Mouse (Mus musculus) limb, embryonic 10.5 days (tissue): ENCODE results near the gene Foxk2. TPM values are rescaled to one million over a fixed set of nuclear protein-coding genes. Genes with fewer than 3 reads are reported as not detected.
"Not testable (repeated sequence)": the region's sequence is repeated elsewhere in the genome, so short reads cannot be mapped to it uniquely, and the experiment has no call there.

Experiments used
- DNase-seq: peaks from one replicate; pipeline ENCODE4 v3.0.0-alpha.2; 2017; ENCODE audit warnings: low spot score
- H3K27ac ChIP-seq: fragments of 300-500 bp; sonication (generic); 2 replicates; pipeline ENCODE4 v1.5.1; 2016; ENCODE audit warnings: mild to moderate bottlenecking
- H3K27me3 ChIP-seq: fragments of 300-500 bp; sonication (generic); 2 replicates; pipeline ENCODE4 v1.6.1; 2016; ENCODE audit warnings: low read depth, mild to moderate bottlenecking; ENCODE audit not compliant: poor library complexity, severe bottlenecking
- H3K36me3 ChIP-seq: fragments of 300-500 bp; sonication (generic); 2 replicates; pipeline ENCODE4 v1.6.1; 2016; ENCODE audit warnings: mild to moderate bottlenecking, moderate library complexity
- H3K4me1 ChIP-seq: fragments of 300-500 bp; sonication (generic); 2 replicates; pipeline ENCODE4 v1.6.1; 2016
- H3K4me3 ChIP-seq: fragments of 300-500 bp; sonication (generic); 2 replicates; pipeline ENCODE4 v1.5.1; 2016; ENCODE audit warnings: mild to moderate bottlenecking, moderate library complexity
- H3K9me3 ChIP-seq: fragments of 300-500 bp; sonication (generic); replicated peaks from 2 replicates; pipeline ENCODE4 v1.6.1; 2016; ENCODE audit warnings: mild to moderate bottlenecking
- WGBS: fragments of 180-500 bp; shearing (Covaris S2); methylation state at CpG from one replicate; pipeline ENCODE4 v1.1.7; 2016; 5-methylcytosine and 5-hydroxymethylcytosine counted together
- polyA plus RNA-seq: library from polyadenylated mRNA; unstranded; fragments of >200 nt; fragmentation: Nextera tagmentation; extraction: Ambion mirVana; gene quantifications from 2 replicates; pipeline ENCODE4 v1.2.1, GENCODE M21; 2016

Foxk2 gene
- polyA plus RNA-seq, 1 experiment from 2014 or later = 11.0 TPM

- Histone ChIP-seq H3K27ac (no peak overlapping the region), H3K27me3 (no peaks in the 10 kb centered on the region), H3K4me3 (no peak overlapping the region), H3K36me3 (peaks cover 99% of the 10 kb centered on the region), H3K9me3 (no peaks in the 10 kb centered on the region), H3K4me1 (no peaks in the 10 kb centered on the region)
- DNase-seq = no peak
- WGBS = 93% methylated on average over 9 of the region's 9 CpGs
Observed at GRCm38 (mm10) chr11:121300265-121300664, 40.5 kb downstream of the Foxk2 start.

GRCm38 (mm10) chr11:121305371-121305770, 45.6 kb downstream of the Foxk2 start:
- WGBS = 93% methylated on average over 6 of the region's 6 CpGs
- no peaks in the 10 kb centered on the region for H3K9me3 ChIP-seq
- H3K4me3 ChIP-seq = no peak overlapping the region
- H3K4me1 ChIP-seq = no peaks in the 10 kb centered on the region
- H3K27me3 ChIP-seq = no peaks in the 10 kb centered on the region
- H3K36me3 ChIP-seq = peaks cover 100% of the 10 kb centered on the region
- H3K27ac ChIP-seq = no peak overlapping the region
- DNase-seq = no peak

GRCm38 (mm10) chr11:121306608-121307007, 46.8 kb downstream of the Foxk2 start:
- H3K9me3 ChIP-seq = no peaks in the 10 kb centered on the region
- no peak for DNase-seq
- H3K4me1 ChIP-seq = no peaks in the 10 kb centered on the region
- H3K36me3 ChIP-seq = peaks cover 93% of the 10 kb centered on the region
- no peak overlapping the region for H3K4me3 ChIP-seq
- no peak overlapping the region for H3K27ac ChIP-seq
- H3K27me3 ChIP-seq = no peaks in the 10 kb centered on the region
- WGBS = 94% methylated on average over 8 of the region's 8 CpGs

GRCm38 (mm10) chr11:121307712-121308111, 47.9 kb downstream of the Foxk2 start:
- H3K27me3 ChIP-seq, H3K4me1 ChIP-seq, H3K27ac ChIP-seq, H3K9me3 ChIP-seq, H3K4me3 ChIP-seq, DNase-seq: not testable (repeated sequence)
- 94% methylated on average over 6 of the region's 6 CpGs for WGBS
- peaks cover 82% of the 10 kb centered on the region for H3K36me3 ChIP-seq

GRCm38 (mm10) chr11:121326034-121326433, 66.2 kb downstream of the Foxk2 start:
- H3K36me3 ChIP-seq = peaks cover 70% of the 10 kb centered on the region
- H3K4me1 ChIP-seq = no peaks in the 10 kb centered on the region
- WGBS = 82% methylated on average over 1 of the region's 1 CpGs
- H3K9me3 ChIP-seq = no peaks in the 10 kb centered on the region
- DNase-seq = no peak
- H3K4me3 ChIP-seq = no peak overlapping the region
- H3K27me3 ChIP-seq = no peaks in the 10 kb centered on the region
- H3K27ac ChIP-seq = no peak overlapping the region

GRCm38 (mm10) chr11:121326681-121327080, 66.9 kb downstream of the Foxk2 start:
- Histone ChIP-seq H3K36me3 (peaks cover 71% of the 10 kb centered on the region), H3K27me3 (no peaks in the 10 kb centered on the region), H3K4me3 (no peak overlapping the region), H3K27ac (no peak overlapping the region), H3K4me1 (no peaks in the 10 kb centered on the region), H3K9me3 (no peaks in the 10 kb centered on the region)
- WGBS = 96% methylated on average over 5 of the region's 5 CpGs
- DNase-seq = no peak

- H3K36me3 ChIP-seq = peaks cover 84% of the 10 kb centered on the region
- 97% methylated on average over 9 of the region's 9 CpGs for WGBS
- H3K4me3 ChIP-seq = no peak overlapping the region
- H3K9me3 ChIP-seq = no peaks in the 10 kb centered on the region
- no peaks in the 10 kb centered on the region for H3K4me1 ChIP-seq
- no peak for DNase-seq
- no peaks in the 10 kb centered on the region for H3K27me3 ChIP-seq
- H3K27ac ChIP-seq = no peak overlapping the region
Observed at GRCm38 (mm10) chr11:121328206-121328605, 68.4 kb downstream of the Foxk2 start.

GRCm38 (mm10) chr11:121328619-121329018, 68.8 kb downstream of the Foxk2 start:
- H3K4me3 ChIP-seq = no peak overlapping the region
- no peak for DNase-seq
- H3K27ac ChIP-seq = no peak overlapping the region
- H3K4me1 ChIP-seq = no peaks in the 10 kb centered on the region
- no peaks in the 10 kb centered on the region for H3K9me3 ChIP-seq
- no peaks in the 10 kb centered on the region for H3K27me3 ChIP-seq
- peaks cover 88% of the 10 kb centered on the region for H3K36me3 ChIP-seq

GRCm38 (mm10) chr11:121331641-121332040, 71.9 kb downstream of the Foxk2 start:
- peaks cover 98% of the 10 kb centered on the region for H3K36me3 ChIP-seq
- no peaks in the 10 kb centered on the region for H3K9me3 ChIP-seq
- no peak overlapping the region for H3K4me3 ChIP-seq
- no peak for DNase-seq
- no peaks in the 10 kb centered on the region for H3K4me1 ChIP-seq
- no peak overlapping the region for H3K27ac ChIP-seq
- H3K27me3 ChIP-seq = no peaks in the 10 kb centered on the region
- 92% methylated on average over 3 of the region's 3 CpGs for WGBS

GRCm38 (mm10) chr11:121339647-121340046, 79.9 kb downstream of the Foxk2 start:
- no peak overlapping the region for H3K27ac ChIP-seq
- 97% methylated on average over 1 of the region's 1 CpGs for WGBS
- H3K4me1 ChIP-seq = no peaks in the 10 kb centered on the region
- H3K36me3 ChIP-seq = peaks cover 74% of the 10 kb centered on the region
- H3K9me3 ChIP-seq = no peaks in the 10 kb centered on the region
- no peak for DNase-seq
- no peaks in the 10 kb centered on the region for H3K27me3 ChIP-seq
- H3K4me3 ChIP-seq = no peak overlapping the region

GRCm38 (mm10) chr11:121340287-121340686, 80.5 kb downstream of the Foxk2 start:
- Histone ChIP-seq H3K4me1 (no peaks in the 10 kb centered on the region), H3K4me3 (no peak overlapping the region), H3K27me3 (no peaks in the 10 kb centered on the region), H3K9me3 (no peaks in the 10 kb centered on the region), H3K27ac (no peak overlapping the region), H3K36me3 (peaks cover 73% of the 10 kb centered on the region)
- no peak for DNase-seq
- WGBS = 93% methylated on average over 1 of the region's 1 CpGs

GRCm38 (mm10) chr11:121342423-121342822, 82.6 kb downstream of the Foxk2 start:
- H3K9me3 ChIP-seq, DNase-seq, H3K27me3 ChIP-seq, H3K27ac ChIP-seq, H3K4me1 ChIP-seq, H3K4me3 ChIP-seq: not testable (repeated sequence)
- peaks cover 75% of the 10 kb centered on the region for H3K36me3 ChIP-seq
- WGBS = 80% methylated on average over 1 of the region's 1 CpGs

GRCm38 (mm10) chr11:121347036-121347435, 87.2 kb downstream of the Foxk2 start:
- no peak overlapping the region for H3K4me3 ChIP-seq
- DNase-seq = no peak
- 93% methylated on average over 2 of the region's 2 CpGs for WGBS
- peaks cover 77% of the 10 kb centered on the region for H3K36me3 ChIP-seq
- H3K4me1 ChIP-seq = no peaks in the 10 kb centered on the region
- no peaks in the 10 kb centered on the region for H3K9me3 ChIP-seq
- H3K27me3 ChIP-seq = no peaks in the 10 kb centered on the region
- no peak overlapping the region for H3K27ac ChIP-seq

GRCm38 (mm10) chr11:121348166-121348565, 88.4 kb downstream of the Foxk2 start:
- DNase-seq = no peak
- peaks cover 75% of the 10 kb centered on the region for H3K36me3 ChIP-seq
- 98% methylated on average over 2 of the region's 2 CpGs for WGBS

More at GRCm38 (mm10) chr11:121348166-121348565, 88.4 kb downstream of the Foxk2 start:
- no peak overlapping the region for H3K27ac ChIP-seq
- peaks cover 7% of the 10 kb centered on the region for H3K4me1 ChIP-seq
- H3K9me3 ChIP-seq = no peaks in the 10 kb centered on the region
- no peak overlapping the region for H3K4me3 ChIP-seq
- H3K27me3 ChIP-seq = no peaks in the 10 kb centered on the region
